Mouse (Mus musculus) cortical plate, adult 2 months (tissue): ENCODE results near the gene Cyp2r1. TPM values are rescaled to one million over a fixed set of nuclear protein-coding genes. Genes with fewer than 3 reads are reported as not detected.
A peak's percentile ranks its signal among the peaks of the same experiment; 100 is the strongest.
"Not testable (repeated sequence)": the region's sequence is repeated elsewhere in the genome, so short reads cannot be mapped to it uniquely, and the experiment has no call there.

Experiments
- H3K27ac ChIP-seq: fragments of 200-500 bp; 2 replicates; pipeline ENCODE4 v1.5.1; 2012; ENCODE audit warnings: low read length, control low read depth, inconsistent platforms; ENCODE audit not compliant: insufficient read depth
- H3K4me1 ChIP-seq: fragments of 200-500 bp; 2 replicates; pipeline ENCODE4 v1.6.1; 2011; ENCODE audit warnings: low read length; ENCODE audit not compliant: control insufficient read depth, insufficient read depth
- H3K4me3 ChIP-seq: fragments of 200-500 bp; 2 replicates; pipeline ENCODE4 v1.5.1; 2011; ENCODE audit warnings: mild to moderate bottlenecking, low read length, control low read depth; ENCODE audit not compliant: insufficient read depth
- CTCF ChIP-seq: fragments of 200-500 bp; IDR thresholded peaks from 2 replicates; pipeline ENCODE4 v1.5.1; 2011; ENCODE audit warnings: mild to moderate bottlenecking, control low read depth, low read length; ENCODE audit not compliant: insufficient read depth; ENCODE audit errors: extremely low read depth
- POLR2A ChIP-seq: fragments of 200-500 bp; IDR thresholded peaks from 2 replicates; pipeline ENCODE4 v1.6.1; 2011; ENCODE audit warnings: mild to moderate bottlenecking, low read length, control low read depth; ENCODE audit not compliant: insufficient read depth; ENCODE audit errors: extremely low read depth
- polyA plus RNA-seq: library from polyadenylated mRNA; depleted of rRNA; stranded (reverse); fragments of >200 nt; gene quantifications from 2 replicates; pipeline ENCODE4 v1.2.3, GENCODE M21; 2012; rRNA removed

Cyp2r1 gene
- polyA plus RNA-seq: 0.54 and 0.64 TPM in 2 replicates

GRCm38 (mm10) chr7:114562531-114563241 lies at the start of gene Cyp2r1:
Cyp2r1 (minus strand) TSS chr7:114562972.
- Histone ChIP-seq H3K4me1 (no peaks in the 10 kb centered on the region), H3K27ac (no peak within 1 kb of the TSS), H3K4me3 (peak within 1 kb of the TSS; percentile 52)
- TF ChIP-seq CTCF: no peak
- no peak for TF ChIP-seq POLR2A

- not testable (repeated sequence) for H3K4me3 ChIP-seq, H3K27ac ChIP-seq, H3K4me1 ChIP-seq
Observed at GRCm38 (mm10) chr7:114594391-114594790, 31.6 kb upstream of the Cyp2r1 start.

- no peak for TF ChIP-seq CTCF
- TF ChIP-seq POLR2A: no peak
- Histone ChIP-seq H3K4me1 (no peaks in the 10 kb centered on the region), H3K4me3 (no peak overlapping the region), H3K27ac (no peak overlapping the region)
Observed at GRCm38 (mm10) chr7:114582441-114582840, 19.7 kb upstream of the Cyp2r1 start.

- no peaks in the 10 kb centered on the region for H3K4me1 ChIP-seq
- no peak overlapping the region for H3K4me3 ChIP-seq
- TF ChIP-seq POLR2A: no peak
- no peak for TF ChIP-seq CTCF
- H3K27ac ChIP-seq: no peak overlapping the region
Observed at GRCm38 (mm10) chr7:114581200-114581599, 18.4 kb upstream of the Cyp2r1 start.

GRCm38 (mm10) chr7:114580426-114580825 lies 17.7 kb upstream of the Cyp2r1 start:
- H3K4me1 ChIP-seq: no peaks in the 10 kb centered on the region
- no peak overlapping the region for H3K27ac ChIP-seq
- no peak for TF ChIP-seq CTCF
- H3K4me3 ChIP-seq: no peak overlapping the region

- Histone ChIP-seq H3K4me1 (no peaks in the 10 kb centered on the region), H3K27ac (no peak overlapping the region), H3K4me3 (no peak overlapping the region)
- no peak for TF ChIP-seq CTCF
- no peak for TF ChIP-seq POLR2A
Observed at GRCm38 (mm10) chr7:114577665-114578064, 14.9 kb upstream of the Cyp2r1 start.

GRCm38 (mm10) chr7:114576931-114577330 lies 14.2 kb upstream of the Cyp2r1 start:
- Histone ChIP-seq H3K4me1 (no peaks in the 10 kb centered on the region), H3K4me3 (no peak overlapping the region), H3K27ac (no peak overlapping the region)
- no peak for TF ChIP-seq CTCF
- no peak for TF ChIP-seq POLR2A

GRCm38 (mm10) chr7:114573866-114574265 lies 11.1 kb upstream of the Cyp2r1 start:
- not testable (repeated sequence) for H3K27ac ChIP-seq, H3K4me3 ChIP-seq, H3K4me1 ChIP-seq

- Histone ChIP-seq H3K4me1 (no peaks in the 10 kb centered on the region), H3K27ac (no peak overlapping the region), H3K4me3 (no peak overlapping the region)
- TF ChIP-seq POLR2A: no peak
- no peak for TF ChIP-seq CTCF
Observed at GRCm38 (mm10) chr7:114536179-114536578, 26.6 kb downstream of the Cyp2r1 start.

GRCm38 (mm10) chr7:114526245-114526644 lies 36.5 kb downstream of the Cyp2r1 start:
- no peaks in the 10 kb centered on the region for H3K4me1 ChIP-seq
- H3K4me3 ChIP-seq: no peak overlapping the region
- TF ChIP-seq POLR2A: no peak
- no peak for TF ChIP-seq CTCF
- no peak overlapping the region for H3K27ac ChIP-seq

GRCm38 (mm10) chr7:114520122-114520521 lies 42.6 kb downstream of the Cyp2r1 start:
- no peak overlapping the region for H3K27ac ChIP-seq
- no peaks in the 10 kb centered on the region for H3K4me1 ChIP-seq
- no peak for TF ChIP-seq POLR2A
- no peak for TF ChIP-seq CTCF
- H3K4me3 ChIP-seq: no peak overlapping the region
